Mouse (Mus musculus) inflammation-experienced regulatory T-cells, adult 6 months (primary cell): ENCODE data around the gene Btbd9. TPM values are rescaled to one million over a fixed set of nuclear protein-coding genes. Genes with fewer than 3 reads are reported as not detected.

Experiments used
- ATAC-seq: one replicate; pipeline ENCODE4 v1.8.0; 2017
- polyA plus RNA-seq, 3 experiments: library from polyadenylated mRNA; unstranded; fragments of 100-300 nt; shearing (Covaris generic); gene quantifications; one replicate each; pipeline ENCODE4 v1.2.1; 2017

Gene Btbd9
- polyA plus RNA-seq, 3 experiments from 2014 or later, result 41.5 to 78.0 (median 69.7) TPM

GRCm38 (mm10) chr17:30240659-30241058 is 335.6 kb downstream of the Btbd9 start:
- no peak for ATAC-seq

GRCm38 (mm10) chr17:30239458-30239857 is 336.8 kb downstream of the Btbd9 start:
- ATAC-seq, result no peak

DNA sequence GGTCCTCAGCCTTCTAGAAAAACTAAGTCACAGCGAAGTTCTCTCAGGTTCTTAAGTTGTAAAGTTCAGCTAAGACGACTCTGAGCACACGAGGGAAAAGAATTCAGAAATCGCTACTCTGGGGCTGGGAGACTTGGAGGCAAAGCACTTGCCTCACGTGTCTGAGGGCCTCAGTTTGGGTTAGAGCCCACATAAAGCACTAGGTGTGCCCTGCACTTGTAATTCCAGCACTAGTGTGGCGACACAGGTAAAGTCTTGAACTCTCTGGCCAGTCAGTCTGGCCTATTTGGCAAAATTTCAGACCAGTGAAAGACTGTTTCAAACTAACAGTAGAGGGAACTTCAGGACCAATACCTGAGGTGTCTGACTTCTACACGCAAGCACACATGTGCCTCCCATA is 338.7 kb downstream of the Btbd9 start:
- ATAC-seq, result no peak

DNA sequence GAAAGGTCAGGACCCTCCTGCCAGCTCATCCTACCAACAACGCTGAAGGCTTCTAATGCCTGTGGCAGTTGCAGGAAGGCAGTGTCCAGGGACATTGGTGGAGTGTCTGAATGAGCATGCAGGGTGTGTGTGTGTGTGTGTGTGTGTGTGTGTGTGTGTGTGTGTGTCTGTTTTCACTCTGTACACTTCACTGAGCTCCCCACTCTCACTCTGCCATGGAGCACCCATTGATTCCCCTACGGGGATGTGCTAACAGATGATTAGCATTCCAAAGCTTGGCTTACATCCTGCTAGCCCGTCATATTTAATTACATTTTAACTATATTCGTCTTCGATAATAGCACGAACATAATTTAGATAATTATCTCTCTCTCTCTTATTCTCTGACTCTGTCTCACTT is 339.7 kb downstream of the Btbd9 start:
- ATAC-seq, result no peak

GRCm38 (mm10) chr17:30235380-30235779 is 340.9 kb downstream of the Btbd9 start:
- no peak for ATAC-seq

GRCm38 (mm10) chr17:30232698-30233097 is 343.6 kb downstream of the Btbd9 start:
- ATAC-seq, result no peak

DNA sequence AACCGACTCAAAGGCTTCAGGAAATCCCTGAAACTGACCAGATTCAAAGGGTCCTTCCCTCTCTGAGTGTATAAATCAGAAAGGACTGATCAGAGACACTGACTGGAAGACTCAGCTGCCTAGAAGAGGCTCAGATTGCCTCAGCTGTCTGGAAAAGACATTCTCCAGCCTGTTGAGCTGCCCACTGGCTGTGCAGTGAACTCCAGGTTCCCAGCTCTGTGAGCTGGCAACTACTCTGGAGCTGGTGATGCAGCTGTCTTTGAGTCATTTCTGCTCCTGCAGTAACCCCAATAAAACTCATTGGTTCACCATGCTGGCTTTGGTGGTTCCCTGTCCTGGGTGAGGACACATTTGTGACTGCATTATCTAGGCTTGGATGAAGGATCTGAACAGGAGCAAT is 344.8 kb downstream of the Btbd9 start:
- no peak for ATAC-seq

DNA sequence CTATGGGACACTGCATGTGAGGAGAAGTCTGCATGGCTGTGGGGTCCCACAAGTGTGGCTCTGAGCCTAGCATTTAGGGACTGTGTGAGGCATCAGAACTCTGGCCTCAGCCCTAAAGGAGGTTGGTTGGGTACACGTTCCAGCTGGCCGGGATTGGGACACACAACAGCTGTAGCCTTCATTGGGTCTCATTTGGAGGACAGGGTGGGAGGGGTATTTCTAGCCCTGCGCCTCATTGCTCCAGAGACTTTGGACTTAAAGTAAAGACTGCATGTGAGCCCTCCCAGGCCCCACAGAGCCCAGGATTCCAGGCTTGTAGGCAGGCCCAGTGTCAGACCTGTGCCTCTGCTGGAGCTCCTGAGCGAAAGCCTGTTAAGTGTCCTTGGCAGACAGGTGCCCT is 345.9 kb downstream of the Btbd9 start:
- ATAC-seq, result no peak

GRCm38 (mm10) chr17:30228439-30229215 is 347.7 kb downstream of the Btbd9 start:
- peak; percentile 41 for ATAC-seq

DNA sequence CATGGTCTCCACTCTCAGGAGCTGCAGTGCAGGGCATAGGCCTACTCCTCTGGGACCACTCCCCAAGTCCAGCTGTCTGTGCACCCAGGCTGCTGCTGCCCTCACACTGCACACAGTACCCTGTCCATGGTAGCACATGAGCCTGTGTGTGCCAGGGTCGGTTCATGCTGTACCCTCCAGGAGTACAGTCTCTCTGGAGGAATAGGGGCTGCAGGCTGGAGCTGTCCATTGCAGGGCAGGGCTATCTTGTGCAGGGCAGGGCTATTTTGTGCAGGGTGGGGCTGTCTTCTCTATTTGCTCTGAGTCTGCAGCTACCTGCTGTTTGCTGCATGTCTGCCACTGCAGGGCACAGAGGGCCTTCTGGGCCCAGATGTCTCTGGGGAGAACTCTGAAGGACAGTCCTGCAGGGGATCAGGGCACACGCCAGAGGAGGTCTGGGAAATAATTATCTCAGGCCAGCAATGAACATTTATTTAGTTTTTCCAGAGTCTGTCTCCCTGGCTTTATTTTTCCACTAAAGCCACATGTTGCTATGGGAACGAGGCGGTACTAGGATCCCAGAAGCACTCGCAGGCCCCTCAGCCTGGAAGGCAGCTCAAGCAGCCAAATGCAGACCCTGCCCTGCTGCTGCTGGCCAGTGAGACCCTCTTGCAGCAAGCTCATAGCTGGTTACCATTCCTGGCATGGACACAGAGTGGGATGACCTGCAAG is 351.1 kb downstream of the Btbd9 start:
- no peak for ATAC-seq

DNA sequence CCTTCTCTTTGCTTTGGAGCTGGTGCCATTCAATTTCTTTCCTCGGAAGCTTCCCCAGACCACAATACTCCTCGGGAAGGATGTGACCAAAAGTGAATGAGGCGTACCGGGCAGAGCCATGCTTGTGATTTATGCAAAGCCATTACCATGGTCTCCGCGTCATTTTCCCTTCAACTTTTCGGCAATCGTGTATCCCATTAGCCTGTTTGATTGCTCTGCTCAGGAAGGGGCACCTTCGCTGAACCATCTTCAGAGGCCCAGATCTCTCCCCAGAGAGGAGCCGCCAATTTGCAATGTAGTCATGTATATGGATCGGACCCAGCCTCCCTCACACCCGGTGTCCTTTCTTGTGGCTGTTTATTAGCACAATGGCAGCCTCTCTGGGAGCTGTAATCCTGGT is 353.5 kb downstream of the Btbd9 start:
- no peak for ATAC-seq

DNA sequence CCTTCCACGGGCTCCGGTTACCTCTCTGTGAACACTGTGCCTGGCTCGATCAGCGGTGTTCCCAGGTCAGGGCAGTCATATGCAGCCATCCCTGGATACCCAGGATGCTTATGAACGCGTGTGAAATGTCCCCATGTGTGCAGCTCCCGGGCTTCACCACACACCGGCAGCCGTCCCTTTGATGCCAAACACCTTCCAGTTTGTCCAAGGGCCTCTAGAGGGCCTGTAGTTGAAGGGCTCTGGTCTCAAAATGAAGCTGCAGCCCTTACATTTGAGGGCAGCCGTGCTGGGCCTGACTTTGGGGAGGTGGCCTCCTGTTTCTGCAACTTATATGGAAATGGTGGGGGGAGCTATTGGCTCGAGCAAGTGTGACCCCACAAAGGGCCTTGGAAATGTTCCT is 353.9 kb downstream of the Btbd9 start:
- ATAC-seq, result no peak

DNA sequence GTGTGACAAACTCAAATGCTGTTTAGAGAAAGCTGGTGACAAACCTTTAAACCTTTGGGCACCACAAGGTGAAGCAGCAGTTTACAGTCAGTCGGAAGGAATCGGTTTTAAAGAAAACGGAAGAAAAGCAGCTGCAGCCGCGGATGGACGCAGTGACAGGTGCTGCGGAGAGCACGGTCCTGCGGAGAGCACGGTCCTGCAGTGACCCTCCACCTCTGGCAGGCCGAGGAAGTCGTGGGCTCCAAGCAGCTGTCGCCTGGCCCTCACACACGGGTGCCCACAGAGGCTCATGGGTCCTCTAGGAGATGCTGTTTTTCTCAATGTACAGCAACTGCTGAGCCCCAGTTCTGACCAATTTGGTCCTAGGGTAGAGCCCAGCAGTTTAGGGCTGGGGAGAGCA is 354.6 kb downstream of the Btbd9 start:
- no peak for ATAC-seq

DNA sequence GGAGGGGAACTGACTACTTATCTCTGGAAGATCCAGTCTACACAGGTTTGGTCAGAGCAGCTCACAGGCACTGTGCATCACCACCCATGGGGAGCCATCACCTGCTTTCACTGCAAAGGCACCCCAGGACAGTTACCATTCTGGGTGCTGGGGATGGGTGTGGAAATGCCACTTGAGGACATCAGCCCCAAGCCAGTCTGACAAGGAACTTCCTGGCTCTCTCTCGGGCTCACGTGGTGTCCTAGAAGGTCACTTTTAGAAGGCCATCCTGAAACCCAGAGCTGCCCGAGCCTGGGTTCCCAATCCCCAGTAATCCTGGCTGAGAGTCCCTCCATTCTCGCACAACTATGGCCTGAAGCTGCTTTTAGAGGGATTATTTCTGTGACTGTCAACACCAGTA is 360.5 kb downstream of the Btbd9 start:
- no peak for ATAC-seq

DNA sequence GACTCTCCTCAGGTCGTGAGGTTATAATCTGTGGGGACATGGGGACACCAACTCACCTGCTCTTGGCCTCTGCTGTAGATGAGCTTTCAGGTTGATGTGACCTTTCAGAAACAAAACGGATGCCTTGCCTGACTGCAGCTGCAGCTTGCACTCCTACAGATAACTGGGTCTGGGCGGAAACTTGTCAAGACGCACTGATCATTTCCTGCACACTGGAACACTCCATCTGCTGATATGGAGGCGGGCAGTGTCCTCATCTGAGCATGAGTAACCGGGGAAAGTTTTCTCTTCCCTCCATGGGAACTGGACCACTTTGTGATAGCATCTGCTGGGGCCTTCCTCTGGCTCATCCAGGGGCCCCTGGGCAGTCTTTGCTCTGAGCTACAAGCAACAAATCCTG is 361.9 kb downstream of the Btbd9 start:
- peak; percentile 87 for ATAC-seq

DNA sequence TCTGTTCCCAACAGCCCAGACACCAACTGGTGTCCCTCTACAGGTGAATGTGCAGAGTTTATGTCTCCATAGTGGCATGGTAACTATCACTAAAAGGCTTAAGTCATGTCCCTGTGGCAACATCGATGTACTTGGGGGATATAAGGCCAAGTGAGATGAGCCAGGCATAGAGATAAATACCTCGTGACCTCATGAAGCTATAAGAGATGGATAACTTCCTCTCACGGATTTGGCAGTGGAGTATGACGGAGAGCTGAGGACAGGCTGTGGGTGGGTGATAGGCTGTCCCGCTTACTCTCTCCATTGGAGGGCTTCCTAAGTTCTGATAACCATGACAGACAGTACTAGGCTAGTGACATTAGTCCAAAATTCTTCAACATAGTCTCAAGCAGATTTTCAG is 362.9 kb downstream of the Btbd9 start:
- no peak for ATAC-seq

DNA sequence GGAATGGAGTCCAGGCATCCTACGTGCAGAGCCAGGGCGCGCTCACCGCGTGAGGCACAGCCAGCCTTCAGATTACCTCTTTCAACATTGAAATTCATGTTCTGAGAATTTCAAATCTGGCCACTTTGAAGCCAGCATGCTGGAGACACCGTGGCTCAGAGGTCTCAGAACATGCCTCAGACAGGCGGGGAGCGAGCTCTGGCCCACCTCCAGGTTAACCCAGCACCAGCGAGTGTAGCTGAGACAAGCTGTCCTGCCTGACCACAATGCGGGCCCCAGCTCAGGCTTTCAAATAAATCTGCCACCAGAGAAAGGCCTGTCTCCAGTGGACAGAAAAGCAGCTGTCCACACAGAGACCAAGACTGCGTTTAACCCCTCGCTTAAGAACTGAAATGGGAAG is 363.6 kb downstream of the Btbd9 start:
- ATAC-seq, result no peak

GRCm38 (mm10) chr17:30210936-30211335 is 365.4 kb downstream of the Btbd9 start:
- no peak for ATAC-seq

GRCm38 (mm10) chr17:30210262-30210661 is 366.0 kb downstream of the Btbd9 start:
- ATAC-seq, result no peak

DNA sequence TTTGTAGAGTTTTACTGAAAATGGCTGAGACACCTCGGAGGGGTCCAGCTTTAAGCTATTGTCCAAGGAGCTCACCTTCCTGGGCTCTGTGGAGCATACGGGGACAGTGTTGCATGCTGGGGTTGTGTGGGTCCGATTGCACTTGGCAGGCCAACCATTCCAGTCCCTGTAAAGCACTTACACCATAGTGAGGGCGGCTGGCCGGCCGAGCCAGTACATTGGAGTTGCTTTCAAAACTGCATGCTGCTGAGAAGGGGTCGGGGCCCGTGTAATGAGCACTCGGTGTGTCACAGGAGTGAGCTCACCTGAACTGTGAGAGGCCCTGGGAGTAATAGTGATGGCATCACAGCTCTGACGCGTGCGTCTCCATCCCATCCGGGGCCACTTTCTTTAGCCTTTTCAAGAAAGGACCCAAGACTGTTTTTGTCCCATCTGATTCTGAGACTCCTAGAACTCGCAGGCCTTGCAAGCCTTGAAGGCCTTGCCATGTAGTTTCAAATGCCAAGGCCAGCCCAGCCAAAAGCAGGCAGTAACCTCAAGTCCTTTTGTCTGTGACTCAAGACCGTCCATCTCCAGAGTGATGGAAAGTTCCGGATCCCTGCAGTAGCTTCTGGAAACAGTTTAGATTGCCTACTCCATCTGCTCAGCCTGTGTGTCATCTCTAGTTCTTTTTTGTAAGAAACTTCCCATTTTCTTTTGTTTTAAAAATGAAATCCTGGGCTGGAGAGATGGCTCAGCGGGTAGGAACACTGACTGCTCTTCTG is 371.0 kb downstream of the Btbd9 start:
- no peak for ATAC-seq

DNA sequence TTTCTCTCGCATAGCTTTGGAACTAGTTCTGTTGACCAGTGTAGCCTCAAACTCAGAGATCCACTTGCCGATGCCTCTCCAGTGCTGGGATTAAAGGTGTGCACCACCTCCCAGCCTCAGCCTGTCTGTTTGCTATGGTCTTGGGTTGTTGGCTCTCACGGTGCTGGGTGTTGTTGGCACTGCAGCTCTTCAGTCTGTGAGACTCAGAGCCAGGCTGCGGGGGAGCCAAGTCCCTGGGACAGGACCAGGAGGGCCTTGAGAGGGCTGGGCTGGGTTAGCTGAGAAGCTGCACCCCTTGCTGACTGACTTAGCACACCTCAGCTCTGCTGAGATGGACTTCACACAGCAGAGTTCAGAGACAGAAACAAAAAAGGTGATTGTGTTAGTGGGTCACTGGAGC is 376.0 kb downstream of the Btbd9 start:
- no peak for ATAC-seq

- peak; percentile 47 for ATAC-seq
These were observed 376.7 kb downstream of the Btbd9 start for GRCm38 (mm10) chr17:30199374-30200247.

GRCm38 (mm10) chr17:30198422-30198821 is 377.9 kb downstream of the Btbd9 start:
- no peak for ATAC-seq
